22 mouse cellular contexts compared by ENCODE assay signal in genomic region chr10:72384826-72385225, GRCm38 (mm10).
DNase-seq lines count a peak whose midpoint lies in the region; ATAC-seq lines count a peak whose summit lies in the region.
"Had no signal": no experiment of that assay in that cellular context is flagged by ENCODE, and none has a peak within 500 bp of the region (broad histone marks: within the 10 kb centered on the region; RNA-seq: fewer than 3 reads in every experiment).

No protein-coding gene starts in this region.

- no peak for DNase-seq in frontal cortex, postnatal 25 days (ENCODE audit: low spot score in 2 of 2)
- peak; percentile 8 to 12 for DNase-seq in frontal cortex, adult 2 months (ENCODE audit: extremely low spot score in 1 of 2, low spot score in 1 of 2)
- no peak for DNase-seq in frontal cortex, postnatal 14 days (ENCODE audit: low spot score in 2 of 2)
- DNase-seq in brain, adult 2 months (ENCODE audit: low read depth, low spot score), result peak; percentile 56
- peak; percentile 51 for DNase-seq in telencephalon, adult 2 months (ENCODE audit: low read depth, low spot score)
- no peak for DNase-seq in adrenal gland, postnatal 4 days (ENCODE audit: low spot score in 2 of 2)
- DNase-seq in testis, postnatal 10 days (ENCODE audit: low spot score), result no peak
- DNase-seq: adrenal gland, adult 2 months; adrenal gland, adult 8-10 months; adrenal gland, postnatal 10 days; adrenal gland, postnatal 14 days; adrenal gland, postnatal 25 days; adrenal gland, postnatal 36 days; B cell, adult 2 months; cerebellum, adult 11 months; cerebellum, adult 11-12 months; cerebellum, adult 18-20 months; cerebellum, adult 2 months had no signal

- ATAC-seq in frontal cortex, adult (ENCODE audit: low TSS enrichment), result peak; percentile 77
- ATAC-seq: activated CD4-positive, CD25-positive, alpha-beta regulatory T cell, adult 4 months; CD4-positive, CD25-positive, alpha-beta regulatory T cell, adult 4 months; Patski had no signal

Comparison
In these comparisons a context has a peak if more than half of its experiments do, and no peak if none do; other contexts are left out.
1. DNase-seq: peak in frontal cortex, adult 2 months (2 of 2), brain, adult 2 months (single experiment) and telencephalon, adult 2 months (single experiment); none in frontal cortex, postnatal 25 days (0 of 2), frontal cortex, postnatal 14 days (0 of 2), adrenal gland, postnatal 4 days (0 of 2) and testis, postnatal 10 days (single experiment).